Mouse (Mus musculus): Measurements from ENCODE around the gene Ube4b. TPM values are rescaled to one million over a fixed set of nuclear protein-coding genes. Genes with fewer than 3 reads are reported as not detected.
A peak's percentile ranks its signal among the peaks of the same experiment; 100 is the strongest.

Ube4b gene
- polyA plus RNA-seq, 1 experiment = 36.5 TPM

- no peak for TF ChIP-seq POLR2A (IDR thresholded peaks at IDR 0.05; ENCODE audit: control insufficient read depth, low read depth, low read length)
- no peak for TF ChIP-seq CTCF (IDR thresholded peaks at IDR 0.05; ENCODE audit: control insufficient read depth, insufficient read depth, insufficient replicate concordance, low read depth, low read length)
- Histone ChIP-seq H3K27ac (ENCODE audit: control insufficient read depth, insufficient read depth, low read depth, low read length) (no peak overlapping the region), H3K36me3 (ENCODE audit: control insufficient read depth, insufficient read depth, low read length) (peaks cover 1% of the 10 kb centered on the region; the same call in 1 of the 2 replicates)
Observed at GRCm38 (mm10) chr4:149373927-149374326, 52.6 kb downstream of the Ube4b start.

DNA sequence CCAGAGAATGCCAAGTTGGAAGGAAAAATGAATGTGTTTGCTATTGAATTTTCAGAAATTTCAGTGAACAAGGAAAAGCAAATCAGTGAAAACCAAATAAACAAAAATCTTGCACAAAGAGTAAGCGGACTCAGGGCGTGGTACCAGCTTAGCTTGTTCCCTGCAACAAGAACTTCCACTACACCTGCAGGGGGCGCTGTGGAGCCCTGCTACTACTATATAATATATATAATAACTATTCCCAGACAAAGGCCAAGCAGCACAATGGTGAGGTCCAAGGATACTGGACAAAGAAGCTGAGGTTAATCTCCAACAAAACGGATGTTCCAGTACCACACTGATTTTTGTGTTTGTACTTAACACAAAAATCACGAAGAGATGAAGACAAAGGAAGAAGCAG lies 53.1 kb downstream of the Ube4b start:
- Histone ChIP-seq H3K4me3 (ENCODE audit: control insufficient read depth, low read depth, low read length) (no peak overlapping the region), H3K36me3 (ENCODE audit: control insufficient read depth, insufficient read depth, low read length) (peaks cover 1% of the 10 kb centered on the region), H3K4me1 (ENCODE audit: control insufficient read depth, insufficient read depth, low read length) (no peaks in the 10 kb centered on the region), H3K27ac (ENCODE audit: control insufficient read depth, insufficient read depth, low read depth, low read length) (no peak overlapping the region), H3K27me3 (ENCODE audit: control insufficient read depth, insufficient read depth, low read length) (no peaks in the 10 kb centered on the region)
- peak; percentile 25; the same call in 1 of the 2 replicates for TF ChIP-seq CTCF (IDR thresholded peaks at IDR 0.05; ENCODE audit: control insufficient read depth, insufficient read depth, insufficient replicate concordance, low read depth, low read length)
- no peak for TF ChIP-seq POLR2A (IDR thresholded peaks at IDR 0.05; ENCODE audit: control insufficient read depth, low read depth, low read length)

More at GRCm38 (mm10) chr4:149373927-149374326, 52.6 kb downstream of the Ube4b start:
- H3K4me1 ChIP-seq (ENCODE audit: control insufficient read depth, insufficient read depth, low read length) = no peaks in the 10 kb centered on the region
- H3K4me3 ChIP-seq (ENCODE audit: control insufficient read depth, low read depth, low read length) = no peak overlapping the region
- H3K27me3 ChIP-seq (ENCODE audit: control insufficient read depth, insufficient read depth, low read length) = no peaks in the 10 kb centered on the region

DNA sequence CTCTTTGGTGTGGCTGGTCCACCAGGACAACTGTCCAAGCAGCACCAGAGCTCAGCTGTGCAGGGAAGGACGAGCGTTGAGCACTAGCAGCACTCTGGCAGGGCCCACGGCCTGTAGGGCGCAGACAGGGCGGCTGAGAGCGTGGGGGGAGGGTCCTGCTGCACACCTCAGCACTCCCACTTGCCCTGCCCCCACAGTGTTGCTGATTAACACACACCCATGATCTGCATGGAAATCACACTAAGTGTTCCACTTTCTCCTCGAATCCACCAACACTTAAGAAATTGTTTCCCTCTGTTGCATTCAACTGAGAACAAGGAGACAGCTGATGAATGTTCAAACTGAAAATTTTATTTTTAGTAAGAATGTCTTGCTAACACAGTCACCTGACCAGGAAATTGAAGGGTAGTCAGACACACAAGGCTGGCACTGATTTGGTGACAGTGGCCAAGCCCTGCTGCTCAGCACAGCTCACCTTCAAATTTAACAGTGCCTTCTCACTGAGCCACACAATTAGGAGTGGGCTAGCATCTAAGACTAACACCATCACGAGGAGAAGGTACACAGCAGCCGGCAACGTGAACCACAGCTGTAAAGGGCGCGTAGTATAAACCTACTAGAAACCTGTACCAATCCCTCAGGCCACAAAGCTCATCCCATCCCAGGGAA lies 60.7 kb downstream of the Ube4b start:
- TF ChIP-seq CTCF (IDR thresholded peaks at IDR 0.05; ENCODE audit: control insufficient read depth, insufficient read depth, insufficient replicate concordance, low read depth, low read length) (no peak), POLR2A (IDR thresholded peaks at IDR 0.05; ENCODE audit: control insufficient read depth, low read depth, low read length) (no peak)
- no peaks in the 10 kb centered on the region for H3K4me1 ChIP-seq (ENCODE audit: control insufficient read depth, insufficient read depth, low read length)
- H3K27me3 ChIP-seq (ENCODE audit: control insufficient read depth, insufficient read depth, low read length) = no peaks in the 10 kb centered on the region
- no peak overlapping the region for H3K4me3 ChIP-seq (ENCODE audit: control insufficient read depth, low read depth, low read length)
- H3K36me3 ChIP-seq (ENCODE audit: control insufficient read depth, insufficient read depth, low read length) = peaks cover 4% of the 10 kb centered on the region; the same call in 1 of the 2 replicates
- H3K27ac ChIP-seq (ENCODE audit: control insufficient read depth, insufficient read depth, low read depth, low read length) = no peak overlapping the region

- TF ChIP-seq POLR2A (IDR thresholded peaks at IDR 0.05; ENCODE audit: control insufficient read depth, low read depth, low read length) (no peak), CTCF (IDR thresholded peaks at IDR 0.05; ENCODE audit: control insufficient read depth, insufficient read depth, insufficient replicate concordance, low read depth, low read length) (no peak)
- H3K36me3 ChIP-seq (ENCODE audit: control insufficient read depth, insufficient read depth, low read length) = peaks cover 3% of the 10 kb centered on the region; the same call in 1 of the 2 replicates
- H3K27me3 ChIP-seq (ENCODE audit: control insufficient read depth, insufficient read depth, low read length) = no peaks in the 10 kb centered on the region
- H3K4me1 ChIP-seq (ENCODE audit: control insufficient read depth, insufficient read depth, low read length) = no peaks in the 10 kb centered on the region
- no peak overlapping the region for H3K4me3 ChIP-seq (ENCODE audit: control insufficient read depth, low read depth, low read length)
- no peak overlapping the region for H3K27ac ChIP-seq (ENCODE audit: control insufficient read depth, insufficient read depth, low read depth, low read length)
Observed at GRCm38 (mm10) chr4:149364896-149365295, 61.7 kb downstream of the Ube4b start.

- Histone ChIP-seq H3K27me3 (ENCODE audit: control insufficient read depth, insufficient read depth, low read length) (no peaks in the 10 kb centered on the region), H3K4me3 (ENCODE audit: control insufficient read depth, low read depth, low read length) (no peak overlapping the region), H3K27ac (ENCODE audit: control insufficient read depth, insufficient read depth, low read depth, low read length) (no peak overlapping the region), H3K36me3 (ENCODE audit: control insufficient read depth, insufficient read depth, low read length) (peaks cover 3% of the 10 kb centered on the region; the same call in 1 of the 2 replicates), H3K4me1 (ENCODE audit: control insufficient read depth, insufficient read depth, low read length) (no peaks in the 10 kb centered on the region)
- TF ChIP-seq CTCF (IDR thresholded peaks at IDR 0.05; ENCODE audit: control insufficient read depth, insufficient read depth, insufficient replicate concordance, low read depth, low read length) (no peak), POLR2A (IDR thresholded peaks at IDR 0.05; ENCODE audit: control insufficient read depth, low read depth, low read length) (no peak)
Observed at GRCm38 (mm10) chr4:149361051-149361450, 65.5 kb downstream of the Ube4b start.

DNA sequence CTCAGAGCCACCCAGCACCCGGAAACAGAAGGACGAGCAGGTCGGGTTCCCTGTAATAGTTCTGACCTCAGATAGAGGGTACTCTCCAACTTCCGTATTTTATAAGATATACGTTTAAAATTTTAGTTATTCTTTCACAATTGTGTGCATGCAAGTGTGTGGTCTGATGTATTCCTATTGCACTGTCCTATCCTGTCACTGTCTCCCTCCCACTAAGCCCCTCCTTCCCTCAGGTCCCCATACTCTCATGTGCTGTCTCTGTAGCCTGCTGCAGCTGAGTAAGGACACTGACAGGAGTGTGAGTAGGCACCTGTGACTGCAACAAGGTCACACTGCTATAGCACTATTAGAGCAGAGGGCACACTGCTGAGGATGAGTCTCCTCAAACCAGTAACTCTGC lies 65.9 kb downstream of the Ube4b start:
- Histone ChIP-seq H3K27ac (ENCODE audit: control insufficient read depth, insufficient read depth, low read depth, low read length) (no peak overlapping the region), H3K4me3 (ENCODE audit: control insufficient read depth, low read depth, low read length) (no peak overlapping the region), H3K36me3 (ENCODE audit: control insufficient read depth, insufficient read depth, low read length) (peaks cover 3% of the 10 kb centered on the region; the same call in 1 of the 2 replicates), H3K27me3 (ENCODE audit: control insufficient read depth, insufficient read depth, low read length) (no peaks in the 10 kb centered on the region), H3K4me1 (ENCODE audit: control insufficient read depth, insufficient read depth, low read length) (no peaks in the 10 kb centered on the region)
- TF ChIP-seq POLR2A (IDR thresholded peaks at IDR 0.05; ENCODE audit: control insufficient read depth, low read depth, low read length) (no peak), CTCF (IDR thresholded peaks at IDR 0.05; ENCODE audit: control insufficient read depth, insufficient read depth, insufficient replicate concordance, low read depth, low read length) (no peak)

- Histone ChIP-seq H3K4me1 (ENCODE audit: control insufficient read depth, insufficient read depth, low read length) (no peaks in the 10 kb centered on the region), H3K27ac (ENCODE audit: control insufficient read depth, insufficient read depth, low read depth, low read length) (no peak overlapping the region), H3K4me3 (ENCODE audit: control insufficient read depth, low read depth, low read length) (no peak overlapping the region), H3K36me3 (ENCODE audit: control insufficient read depth, insufficient read depth, low read length) (no peaks in the 10 kb centered on the region; the same call in 1 of the 2 replicates), H3K27me3 (ENCODE audit: control insufficient read depth, insufficient read depth, low read length) (no peaks in the 10 kb centered on the region)
- TF ChIP-seq CTCF (IDR thresholded peaks at IDR 0.05; ENCODE audit: control insufficient read depth, insufficient read depth, insufficient replicate concordance, low read depth, low read length) = no peak
- TF ChIP-seq POLR2A (IDR thresholded peaks at IDR 0.05; ENCODE audit: control insufficient read depth, low read depth, low read length) = no peak
Observed at GRCm38 (mm10) chr4:149357982-149358381, 68.6 kb downstream of the Ube4b start.
